11 mouse cellular contexts compared by ENCODE assay signal in the genomic region with DNA sequence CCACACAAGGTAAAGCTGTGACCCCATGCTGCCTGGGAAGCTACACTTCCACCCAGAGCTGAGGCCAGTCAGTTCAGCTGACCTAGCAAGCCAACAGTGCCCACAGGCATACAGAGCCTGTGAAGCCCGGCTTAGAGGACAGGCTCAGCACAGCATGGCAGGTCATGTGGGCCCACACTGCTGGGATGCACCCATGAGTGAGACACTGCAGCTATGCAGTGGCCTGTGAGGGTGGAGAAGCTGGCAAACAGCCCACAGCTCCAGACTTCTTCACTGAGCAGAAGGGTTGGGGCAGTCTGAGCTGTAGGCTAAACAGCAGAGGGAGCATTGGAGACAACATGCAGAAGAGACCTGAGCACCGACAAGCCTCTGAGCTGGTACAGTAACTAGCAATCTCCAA. TPM values are rescaled to one million over a fixed set of nuclear protein-coding genes. Genes with fewer than 3 reads are reported as not detected.
A peak's percentile ranks its signal among the peaks of the same experiment; 100 is the strongest.
DNase-seq lines count a peak whose midpoint lies in the region; ATAC-seq and TF ChIP-seq lines count a peak whose summit lies in the region.
"Had no signal": no experiment of that assay in that cellular context is flagged by ENCODE, and none has a peak within 500 bp of the region (broad histone marks: within the 10 kb centered on the region; RNA-seq: fewer than 3 reads in every experiment).

No protein-coding gene starts in this region.

- no peaks in the 10 kb centered on the region; the same call in 1 of the 2 replicates for H3K27me3 ChIP-seq in kidney, adult 2 months (replicated peaks; ENCODE audit: control insufficient read depth, insufficient read depth, low read length)
- H3K27me3 ChIP-seq in thymus, adult 2 months (ENCODE audit: control insufficient read depth, insufficient read depth, low read length), result no peaks in the 10 kb centered on the region

- DNase-seq in adrenal gland, postnatal 14 days, result peak; percentile 45
- no peak for DNase-seq in adrenal gland, adult (ENCODE audit: inconsistent age in 2 of 2, low spot score in 1 of 2)
- peak; percentile 15 for DNase-seq in kidney, adult 2 months
- no peak for DNase-seq in kidney, adult 18-20 months
- peak; percentile 55 to 58 for DNase-seq in right cerebral cortex, postnatal 10 days (ENCODE audit: low spot score in 2 of 2)
- DNase-seq in right cerebral cortex, postnatal 25 days, result no peak
- DNase-seq in thymus, adult 2 months, result no peak

- H3K4me3 ChIP-seq in kidney, adult 2 months (ENCODE audit: insufficient read depth, low read depth, low read length), result no peak overlapping the region
- no peak overlapping the region for H3K4me3 ChIP-seq in thymus, adult 2 months (ENCODE audit: control insufficient read depth, insufficient read depth, low read length)
- H3K4me3 ChIP-seq: hindbrain, embryonic 13.5 days; limb, embryonic 13.5 days had no signal

- no peaks in the 10 kb centered on the region for H3K36me3 ChIP-seq in kidney, adult 2 months (ENCODE audit: control insufficient read depth, insufficient read depth, low read length)
- H3K36me3 ChIP-seq in thymus, adult 2 months (ENCODE audit: control insufficient read depth, insufficient read depth, low read length), result no peaks in the 10 kb centered on the region
- H3K36me3 ChIP-seq: hindbrain, embryonic 13.5 days; limb, embryonic 13.5 days had no signal

- H3K27ac ChIP-seq in kidney, adult 2 months (ENCODE audit: insufficient read depth, low read depth, low read length), result no peak overlapping the region
- no peak overlapping the region for H3K27ac ChIP-seq in thymus, adult 2 months (ENCODE audit: control insufficient read depth, insufficient read depth, low read length)
- H3K27ac ChIP-seq: hindbrain, embryonic 13.5 days; limb, embryonic 13.5 days had no signal

- WGBS in kidney, adult 2 months, result 31% methylated on average over 2 of the region's 2 CpGs
- WGBS in thymus, adult 2 months, result 86% methylated on average over 2 of the region's 2 CpGs

- no peak for TF ChIP-seq CTCF in kidney, adult 2 months (conservative IDR thresholded peaks at IDR 0.05; ENCODE audit: insufficient read depth, insufficient read length, low read depth, low read length)
- TF ChIP-seq CTCF in thymus, adult 2 months (IDR thresholded peaks at IDR 0.05; ENCODE audit: borderline replicate concordance, control insufficient read depth, extremely low read depth, insufficient read depth, low read length, poor library complexity), result no peak

- peak; percentile 76 for ATAC-seq in megakaryocyte progenitor cell, adult 5-6 weeks (replicated peaks; ENCODE audit: poor library complexity)

- H3K4me1 ChIP-seq in kidney, adult 2 months (ENCODE audit: control insufficient read depth, insufficient read depth, low read length), result no peaks in the 10 kb centered on the region
- H3K4me1 ChIP-seq in thymus, adult 2 months (replicated peaks; ENCODE audit: control insufficient read depth, insufficient read depth, low read length), result no peaks in the 10 kb centered on the region
- H3K4me1 ChIP-seq: hindbrain, embryonic 13.5 days; limb, embryonic 13.5 days had no signal

- no peak for TF ChIP-seq POLR2A in kidney, adult 2 months (IDR thresholded peaks at IDR 0.05; ENCODE audit: low read depth, low read length)
- no peak for TF ChIP-seq POLR2A in thymus, adult 2 months (IDR thresholded peaks at IDR 0.05; ENCODE audit: control insufficient read depth, extremely low read depth, insufficient read depth, low read length, poor library complexity)

RNA-seq across cellular contexts. Expression of gene Atxn2l, which starts 16.3 kb away (rescaled TPM):
- 90.3 and 96.7 TPM in 2 replicates for total RNA-seq in adrenal gland, postnatal 14 days (2021)
- 70.6 and 90.5 TPM in 2 replicates for polyA plus RNA-seq in kidney, adult 2 months (2012; rRNA removed)
- 86.9 and 88.6 TPM in 2 replicates for total RNA-seq in megakaryocyte progenitor cell, adult 5-6 weeks (2015)
- total RNA-seq in megakaryocyte progenitor cell, adult 5-6 weeks (2017), result 29.0 and 29.5 TPM in 2 replicates
- polyA plus RNA-seq in thymus, adult 2 months (2012; rRNA removed), result 563 and 715 TPM in 2 replicates

RNA-seq across cellular contexts. Expression of gene Tufm, which starts 32.4 kb away (rescaled TPM):
- total RNA-seq in adrenal gland, postnatal 14 days (2021), result 221 and 223 TPM in 2 replicates
- 219 and 227 TPM in 2 replicates for polyA plus RNA-seq in kidney, adult 2 months (2012; rRNA removed)
- 89.9 and 97.9 TPM in 2 replicates for total RNA-seq in megakaryocyte progenitor cell, adult 5-6 weeks (2015)
- 85.6 and 89.2 TPM in 2 replicates for total RNA-seq in megakaryocyte progenitor cell, adult 5-6 weeks (2017)
- 127 and 134 TPM in 2 replicates for polyA plus RNA-seq in thymus, adult 2 months (2012; rRNA removed)

RNA-seq across cellular contexts. Expression of gene Sh2b1, which starts 44.3 kb away (rescaled TPM):
- 52.3 and 56.4 TPM in 2 replicates for total RNA-seq in adrenal gland, postnatal 14 days (2021)
- polyA plus RNA-seq in kidney, adult 2 months (2012; rRNA removed), result 62.8 and 71.7 TPM in 2 replicates
- total RNA-seq in megakaryocyte progenitor cell, adult 5-6 weeks (2015), result 33.4 and 36.3 TPM in 2 replicates
- 19.3 and 20.1 TPM in 2 replicates for total RNA-seq in megakaryocyte progenitor cell, adult 5-6 weeks (2017)
- 146 TPM in 2 replicates for polyA plus RNA-seq in thymus, adult 2 months (2012; rRNA removed)

RNA-seq across cellular contexts. Expression of gene Eif3c, which starts 46.7 kb away (rescaled TPM):
- 241 and 262 TPM in 2 replicates for total RNA-seq in adrenal gland, postnatal 14 days (2021)
- 105 TPM in 2 replicates for polyA plus RNA-seq in kidney, adult 2 months (2012; rRNA removed)
- 198 and 210 TPM in 2 replicates for total RNA-seq in megakaryocyte progenitor cell, adult 5-6 weeks (2015)
- total RNA-seq in megakaryocyte progenitor cell, adult 5-6 weeks (2017), result 226 and 261 TPM in 2 replicates
- 120 and 126 TPM in 2 replicates for polyA plus RNA-seq in thymus, adult 2 months (2012; rRNA removed)

RNA-seq across cellular contexts. Expression of gene Atp2a1, which starts 56.6 kb away (rescaled TPM):
- 0.33 and 0.68 TPM in 2 replicates for total RNA-seq in adrenal gland, postnatal 14 days (2021)
- 0.35 and 144 TPM in 2 replicates for polyA plus RNA-seq in kidney, adult 2 months (2012; rRNA removed)
- total RNA-seq in megakaryocyte progenitor cell, adult 5-6 weeks (2015), result not detected in 2 replicates
- not detected in 2 replicates for total RNA-seq in megakaryocyte progenitor cell, adult 5-6 weeks (2017)
- polyA plus RNA-seq in thymus, adult 2 months (2012; rRNA removed), result 3.2 and 5.2 TPM in 2 replicates
- polyA plus RNA-seq: forebrain, embryonic 11.5 days had no signal

Comparison
In these comparisons a context has a peak if more than half of its experiments do, and no peak if none do; other contexts are left out.
1. DNase-seq: peak in adrenal gland, postnatal 14 days (single experiment), kidney, adult 2 months (single experiment) and right cerebral cortex, postnatal 10 days (2 of 2); none in adrenal gland, adult (0 of 2), kidney, adult 18-20 months (single experiment), right cerebral cortex, postnatal 25 days (single experiment) and thymus, adult 2 months (single experiment).